Mouse (Mus musculus): ENCODE measurements at regions not wholly inside any gene's neighbourhood (a gene's known extent, or its start where the extent isn't known, plus 50 kb on each side); places are given as distances from the start of the nearest gene placed in this dataset.

DNA sequence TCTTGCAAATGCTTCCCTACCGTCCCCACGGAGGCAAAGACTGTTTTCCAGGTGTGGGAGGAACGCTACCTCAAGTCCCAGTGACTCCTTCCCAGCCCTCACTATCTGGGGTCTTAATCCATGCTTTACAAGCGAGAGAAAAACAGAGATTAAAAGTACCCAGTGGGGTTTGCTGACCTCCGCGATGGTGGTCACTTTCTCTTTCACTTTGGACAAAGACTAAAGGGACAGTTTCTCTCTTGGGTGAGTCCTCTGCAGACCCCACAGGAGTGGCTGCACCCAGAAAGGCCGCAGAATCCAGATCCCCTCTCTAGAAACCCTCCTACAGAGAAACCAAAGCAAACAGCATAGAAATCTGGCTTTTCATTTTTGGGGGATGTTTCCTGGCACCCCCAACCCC, 313.4 kb downstream of the Med13l start:
- Histone ChIP-seq H3K36me3 (ENCODE audit: control insufficient read depth, insufficient read depth, low read length) (no peaks in the 10 kb centered on the region), H3K27ac (replicated peaks; ENCODE audit: low read depth, low read length) (no peak overlapping the region), H3K4me2 (replicated peaks; ENCODE audit: low read depth, low read length, severe bottlenecking) (no peak overlapping the region), H3K4me3 (replicated peaks; ENCODE audit: low read length) (no peak overlapping the region), H3K9me3 (ENCODE audit: control insufficient read depth, low read length) (no peaks in the 10 kb centered on the region), H3K4me1 (ENCODE audit: control insufficient read depth, insufficient read depth, low read length) (no peaks in the 10 kb centered on the region; the same call in 1 of the 2 replicates), H3K9ac (ENCODE audit: low read depth, low read length, severe bottlenecking) (no peak overlapping the region), H3K27me3 (ENCODE audit: control insufficient read depth, insufficient read depth, low read length) (peaks cover 32% of the 10 kb centered on the region)
- 46% methylated on average over 7 of the region's 7 CpGs for WGBS
- no peak for DNase-seq (ENCODE audit: low spot score)
- ATAC-seq (ENCODE audit: low FRiP score, low read depth): no peak
- no peak for TF ChIP-seq POLR2A (IDR thresholded peaks at IDR 0.05; ENCODE audit: borderline replicate concordance, extremely low read depth, insufficient read depth, insufficient read length)

DNA sequence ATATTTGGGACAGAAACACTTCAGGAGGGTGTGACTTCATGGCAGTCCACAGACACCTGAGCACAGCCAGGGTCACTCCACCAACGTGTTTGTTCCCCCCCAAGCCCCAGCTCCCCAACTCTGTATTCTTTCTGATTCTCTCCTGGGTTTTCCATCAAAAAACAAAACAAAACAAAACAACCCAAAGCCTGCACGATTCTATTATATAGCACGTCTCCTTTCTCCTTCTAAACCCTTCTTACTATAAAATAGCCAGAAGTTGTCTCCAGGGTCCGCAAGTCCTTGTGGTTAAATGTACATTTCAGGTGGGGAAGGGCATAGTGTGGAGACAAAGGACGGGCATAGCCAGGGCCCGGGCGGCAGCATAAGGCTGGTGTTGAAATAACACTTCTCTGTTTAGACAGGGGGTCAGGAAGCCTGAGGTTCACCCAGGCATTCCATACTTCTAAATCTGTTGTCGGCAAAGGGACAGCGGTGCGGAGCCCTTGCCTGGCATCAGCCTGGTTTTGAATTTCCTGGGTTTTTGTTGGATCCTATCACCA, 314.7 kb downstream of the Med13l start:
- H3K4me1 ChIP-seq (ENCODE audit: control insufficient read depth, insufficient read depth, low read length): peaks cover 3% of the 10 kb centered on the region; the same call in 1 of the 2 replicates
- H3K36me3 ChIP-seq (ENCODE audit: control insufficient read depth, insufficient read depth, low read length): no peaks in the 10 kb centered on the region
- TF ChIP-seq POLR2A (IDR thresholded peaks at IDR 0.05; ENCODE audit: borderline replicate concordance, extremely low read depth, insufficient read depth, insufficient read length): no peak
- H3K9me3 ChIP-seq (ENCODE audit: control insufficient read depth, low read length): no peaks in the 10 kb centered on the region
- no peak overlapping the region for H3K27ac ChIP-seq (replicated peaks; ENCODE audit: low read depth, low read length)
- 41% methylated on average over 10 of the region's 10 CpGs for WGBS
- H3K27me3 ChIP-seq (ENCODE audit: control insufficient read depth, insufficient read depth, low read length): peaks cover 38% of the 10 kb centered on the region
- DNase-seq (ENCODE audit: low spot score) (no peak), ATAC-seq (ENCODE audit: low FRiP score, low read depth) (no peak)
- no peak overlapping the region for H3K4me3 ChIP-seq (replicated peaks; ENCODE audit: low read length)
- H3K4me2 ChIP-seq (replicated peaks; ENCODE audit: low read depth, low read length, severe bottlenecking): no peak overlapping the region
- H3K9ac ChIP-seq (ENCODE audit: low read depth, low read length, severe bottlenecking): no peak overlapping the region

DNA sequence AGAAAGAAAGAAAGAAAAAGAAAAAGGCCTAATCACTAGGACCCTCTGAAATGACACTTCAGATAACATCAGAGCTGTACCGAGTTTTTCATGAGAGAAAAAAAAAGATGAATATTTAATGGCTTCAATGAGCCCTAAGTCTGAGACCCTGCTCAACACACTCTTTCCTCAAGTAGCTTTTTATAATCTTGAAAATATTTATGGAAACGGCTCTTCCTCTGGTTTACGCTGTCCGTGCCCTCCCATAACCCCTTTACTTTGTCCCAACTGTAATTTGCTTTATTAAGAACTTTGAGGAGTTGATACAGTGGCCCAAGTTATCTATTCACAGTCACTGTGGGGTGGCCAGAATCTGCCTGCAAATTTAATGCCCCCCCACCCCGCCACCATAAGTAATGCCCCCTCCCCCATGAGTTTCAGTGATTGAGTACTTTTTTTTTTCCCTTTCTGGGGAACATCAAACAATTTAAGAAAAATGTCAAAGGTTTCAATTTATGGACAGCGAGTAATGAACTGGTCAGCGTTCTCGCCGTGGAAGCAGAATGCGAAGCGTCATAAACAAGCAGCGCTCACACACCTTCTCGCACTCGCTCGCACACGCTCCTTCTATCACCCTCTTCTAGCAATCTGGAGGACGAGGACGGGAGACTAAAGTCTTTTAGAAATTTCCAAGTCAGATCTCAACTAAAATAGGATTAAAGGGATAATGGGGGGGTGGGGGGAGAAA, 316.3 kb downstream of the Med13l start:
- peaks cover 38% of the 10 kb centered on the region for H3K27me3 ChIP-seq (ENCODE audit: control insufficient read depth, insufficient read depth, low read length)
- no peaks in the 10 kb centered on the region for H3K36me3 ChIP-seq (ENCODE audit: control insufficient read depth, insufficient read depth, low read length)
- H3K4me3 ChIP-seq (replicated peaks; ENCODE audit: low read length): peak overlapping the region; percentile 10
- peak overlapping the region; percentile 46 for H3K4me2 ChIP-seq (replicated peaks; ENCODE audit: low read depth, low read length, severe bottlenecking)
- WGBS: 6% methylated on average over 18 of the region's 18 CpGs
- H3K9me3 ChIP-seq (ENCODE audit: control insufficient read depth, low read length): no peaks in the 10 kb centered on the region
- H3K9ac ChIP-seq (ENCODE audit: low read depth, low read length, severe bottlenecking): no peak overlapping the region
- no peak for DNase-seq (ENCODE audit: low spot score)
- no peak for ATAC-seq (ENCODE audit: low FRiP score, low read depth)
- peaks cover 6% of the 10 kb centered on the region; the same call in 1 of the 2 replicates for H3K4me1 ChIP-seq (ENCODE audit: control insufficient read depth, insufficient read depth, low read length)
- no peak overlapping the region for H3K27ac ChIP-seq (replicated peaks; ENCODE audit: low read depth, low read length)
- TF ChIP-seq POLR2A (IDR thresholded peaks at IDR 0.05; ENCODE audit: borderline replicate concordance, extremely low read depth, insufficient read depth, insufficient read length): no peak

DNA sequence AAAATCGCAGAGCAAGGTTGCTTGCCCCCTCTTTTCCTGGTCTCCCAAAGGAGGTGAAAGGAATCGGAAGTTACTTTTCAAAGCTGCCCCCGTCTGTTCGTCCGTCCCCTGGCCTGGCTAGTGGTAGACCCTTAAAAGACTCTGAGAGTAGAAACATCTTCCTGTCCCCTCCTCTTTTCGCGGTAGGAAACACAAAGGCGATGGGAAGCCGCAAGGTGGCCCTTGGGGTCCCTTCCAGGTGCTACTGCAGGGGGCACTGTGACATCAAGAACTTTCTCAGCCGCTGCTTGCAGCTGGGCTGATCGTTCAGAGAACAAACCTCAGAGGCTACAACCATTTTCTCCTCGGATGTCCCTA, 316.8 kb downstream of the Med13l start:
- Histone ChIP-seq H3K9ac (ENCODE audit: low read depth, low read length, severe bottlenecking) (no peak overlapping the region), H3K36me3 (ENCODE audit: control insufficient read depth, insufficient read depth, low read length) (no peaks in the 10 kb centered on the region), H3K4me2 (replicated peaks; ENCODE audit: low read depth, low read length, severe bottlenecking) (peak overlapping the region; percentile 46), H3K4me3 (replicated peaks; ENCODE audit: low read length) (peak overlapping the region; percentile 10), H3K4me1 (ENCODE audit: control insufficient read depth, insufficient read depth, low read length) (peaks cover 6% of the 10 kb centered on the region; the same call in 1 of the 2 replicates), H3K27me3 (ENCODE audit: control insufficient read depth, insufficient read depth, low read length) (peaks cover 38% of the 10 kb centered on the region), H3K9me3 (ENCODE audit: control insufficient read depth, low read length) (no peaks in the 10 kb centered on the region), H3K27ac (replicated peaks; ENCODE audit: low read depth, low read length) (no peak overlapping the region)
- no peak for TF ChIP-seq POLR2A (IDR thresholded peaks at IDR 0.05; ENCODE audit: borderline replicate concordance, extremely low read depth, insufficient read depth, insufficient read length)
- ATAC-seq (ENCODE audit: low FRiP score, low read depth) (peak; percentile 66; the same call in 1 of the 2 replicates), DNase-seq (ENCODE audit: low spot score) (peak; percentile 75)
- 0% methylated on average over 12 of the region's 12 CpGs for WGBS

DNA sequence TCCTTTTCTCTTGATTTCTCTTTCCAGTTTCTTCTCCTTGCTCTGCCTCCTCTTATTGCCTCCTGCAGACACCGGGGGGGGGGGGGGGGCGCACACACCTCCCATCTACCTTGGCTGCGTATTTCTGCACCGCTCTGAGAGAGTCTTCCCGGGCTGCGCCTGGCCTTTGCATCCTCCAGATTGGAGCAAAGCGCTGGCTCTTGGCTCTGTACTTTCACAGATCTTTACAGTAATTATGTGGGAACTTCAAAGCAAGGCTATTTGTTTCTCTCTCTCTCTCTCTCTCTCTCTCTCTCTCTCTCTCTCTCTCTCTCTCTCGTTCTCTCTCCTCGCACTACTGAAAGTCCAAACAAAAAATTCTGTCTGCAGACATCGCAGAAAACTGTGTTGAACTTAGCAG, 317.4 kb downstream of the Med13l start:
- Histone ChIP-seq H3K36me3 (ENCODE audit: control insufficient read depth, insufficient read depth, low read length) (no peaks in the 10 kb centered on the region), H3K9me3 (ENCODE audit: control insufficient read depth, low read length) (no peaks in the 10 kb centered on the region), H3K4me3 (replicated peaks; ENCODE audit: low read length) (peak overlapping the region; percentile 10; the same call in 1 of the 2 replicates), H3K27ac (replicated peaks; ENCODE audit: low read depth, low read length) (no peak overlapping the region), H3K4me2 (replicated peaks; ENCODE audit: low read depth, low read length, severe bottlenecking) (peak overlapping the region; percentile 46), H3K27me3 (ENCODE audit: control insufficient read depth, insufficient read depth, low read length) (peaks cover 38% of the 10 kb centered on the region), H3K4me1 (ENCODE audit: control insufficient read depth, insufficient read depth, low read length) (peaks cover 6% of the 10 kb centered on the region; the same call in 1 of the 2 replicates), H3K9ac (ENCODE audit: low read depth, low read length, severe bottlenecking) (no peak overlapping the region)
- TF ChIP-seq POLR2A (IDR thresholded peaks at IDR 0.05; ENCODE audit: borderline replicate concordance, extremely low read depth, insufficient read depth, insufficient read length): no peak
- WGBS: 14% methylated on average over 9 of the region's 10 CpGs
- ATAC-seq (ENCODE audit: low FRiP score, low read depth): no peak
- no peak for DNase-seq (ENCODE audit: low spot score)

All from limb, embryonic 14.5 days (tissue).